Mouse (Mus musculus): Measurements from ENCODE around the gene Pltp. TPM values are rescaled to one million over a fixed set of nuclear protein-coding genes. Genes with fewer than 3 reads are reported as not detected.

Pltp gene
- polyA plus RNA-seq, 1 experiment from 2014 or later, result 83.9 TPM

GRCm38 (mm10) chr2:164827146-164827850 lies 30.2 kb downstream of the Pltp start:
- ATAC-seq, result no peak
- no peaks in the 10 kb centered on the region for H3K9me3 ChIP-seq (replicated peaks; ENCODE audit: control insufficient read depth, low read length, poor library complexity, severe bottlenecking)
- H3K27me3 ChIP-seq (ENCODE audit: control insufficient read depth, insufficient read depth, low read depth, low read length), result no peaks in the 10 kb centered on the region
- H3K9ac ChIP-seq (ENCODE audit: low read depth, low read length), result no peak overlapping the region
- H3K36me3 ChIP-seq (ENCODE audit: control insufficient read depth, insufficient read depth, low read length), result peaks cover 23% of the 10 kb centered on the region
- WGBS, result 94% methylated on average over 16 of the region's 16 CpGs
- no peak overlapping the region for H3K27ac ChIP-seq (ENCODE audit: low read length)
- H3K4me1 ChIP-seq (ENCODE audit: control insufficient read depth, insufficient read depth, low read length), result peaks cover 10% of the 10 kb centered on the region
- no peak overlapping the region for H3K4me2 ChIP-seq (ENCODE audit: low read length)
- no peak overlapping the region for H3K4me3 ChIP-seq (ENCODE audit: low read depth, low read length)

GRCm38 (mm10) chr2:164825521-164825920 lies 32.0 kb downstream of the Pltp start:
- Histone ChIP-seq H3K36me3 (ENCODE audit: control insufficient read depth, insufficient read depth, low read length) (peaks cover 32% of the 10 kb centered on the region), H3K9me3 (replicated peaks; ENCODE audit: control insufficient read depth, low read length, poor library complexity, severe bottlenecking) (no peaks in the 10 kb centered on the region), H3K4me3 (ENCODE audit: low read depth, low read length) (no peak overlapping the region), H3K27ac (ENCODE audit: low read length) (no peak overlapping the region), H3K4me1 (ENCODE audit: control insufficient read depth, insufficient read depth, low read length) (peaks cover 14% of the 10 kb centered on the region), H3K4me2 (ENCODE audit: low read length) (no peak overlapping the region), H3K27me3 (ENCODE audit: control insufficient read depth, insufficient read depth, low read depth, low read length) (no peaks in the 10 kb centered on the region), H3K9ac (ENCODE audit: low read depth, low read length) (no peak overlapping the region)
- no peak for ATAC-seq
- WGBS, result 94% methylated on average over 17 of the region's 17 CpGs

GRCm38 (mm10) chr2:164823969-164824368 lies 33.5 kb downstream of the Pltp start:
- Histone ChIP-seq H3K9me3 (replicated peaks; ENCODE audit: control insufficient read depth, low read length, poor library complexity, severe bottlenecking) (no peaks in the 10 kb centered on the region), H3K4me3 (ENCODE audit: low read depth, low read length) (no peak overlapping the region), H3K4me1 (ENCODE audit: control insufficient read depth, insufficient read depth, low read length) (peaks cover 14% of the 10 kb centered on the region), H3K27me3 (ENCODE audit: control insufficient read depth, insufficient read depth, low read depth, low read length) (no peaks in the 10 kb centered on the region), H3K4me2 (ENCODE audit: low read length) (peak overlapping the region; percentile 61; the same call in 1 of the 2 replicates), H3K36me3 (ENCODE audit: control insufficient read depth, insufficient read depth, low read length) (peaks cover 32% of the 10 kb centered on the region), H3K9ac (ENCODE audit: low read depth, low read length) (no peak overlapping the region; the same call in 1 of the 2 replicates), H3K27ac (ENCODE audit: low read length) (no peak overlapping the region)
- no peak for ATAC-seq
- 90% methylated on average over 4 of the region's 4 CpGs for WGBS

GRCm38 (mm10) chr2:164823181-164823585 lies 34.3 kb downstream of the Pltp start:
- H3K27ac ChIP-seq (ENCODE audit: low read length), result peak overlapping the region; percentile 95
- peaks cover 32% of the 10 kb centered on the region for H3K36me3 ChIP-seq (ENCODE audit: control insufficient read depth, insufficient read depth, low read length)
- H3K27me3 ChIP-seq (ENCODE audit: control insufficient read depth, insufficient read depth, low read depth, low read length), result no peaks in the 10 kb centered on the region
- 1% methylated on average over 10 of the region's 10 CpGs for WGBS
- H3K4me1 ChIP-seq (ENCODE audit: control insufficient read depth, insufficient read depth, low read length), result peaks cover 14% of the 10 kb centered on the region
- H3K4me3 ChIP-seq (ENCODE audit: low read depth, low read length), result peak overlapping the region; percentile 69
- H3K9ac ChIP-seq (ENCODE audit: low read depth, low read length), result peak overlapping the region; percentile 87
- ATAC-seq, result peak; percentile 83
- no peaks in the 10 kb centered on the region for H3K9me3 ChIP-seq (replicated peaks; ENCODE audit: control insufficient read depth, low read length, poor library complexity, severe bottlenecking)
- peak overlapping the region; percentile 61 for H3K4me2 ChIP-seq (ENCODE audit: low read length)

GRCm38 (mm10) chr2:164822636-164823165 lies 34.8 kb downstream of the Pltp start, which contains the start of gene Zswim1:
Gene Zswim1, plus strand, starts transcription at chr2:164822686.
- H3K27me3 ChIP-seq (ENCODE audit: control insufficient read depth, insufficient read depth, low read depth, low read length), result no peaks in the 10 kb centered on the region
- peaks cover 14% of the 10 kb centered on the region for H3K4me1 ChIP-seq (ENCODE audit: control insufficient read depth, insufficient read depth, low read length)
- H3K4me3 ChIP-seq (ENCODE audit: low read depth, low read length), result peak within 1 kb of the TSS; percentile 69
- peak within 1 kb of the TSS; percentile 95 for H3K27ac ChIP-seq (ENCODE audit: low read length)
- H3K36me3 ChIP-seq (ENCODE audit: control insufficient read depth, insufficient read depth, low read length), result peaks cover 30% of the 10 kb centered on the region
- peak within 1 kb of the TSS; percentile 61 for H3K4me2 ChIP-seq (ENCODE audit: low read length)
- peak; percentile 99 for ATAC-seq
- H3K9me3 ChIP-seq (replicated peaks; ENCODE audit: control insufficient read depth, low read length, poor library complexity, severe bottlenecking), result no peaks in the 10 kb centered on the region
- peak within 1 kb of the TSS; percentile 87 for H3K9ac ChIP-seq (ENCODE audit: low read depth, low read length)
- 1% methylated on average over 32 of the region's 32 CpGs for WGBS

GRCm38 (mm10) chr2:164821060-164821459 lies 36.5 kb downstream of the Pltp start:
- H3K27me3 ChIP-seq (ENCODE audit: control insufficient read depth, insufficient read depth, low read depth, low read length), result no peaks in the 10 kb centered on the region
- ATAC-seq, result no peak
- H3K36me3 ChIP-seq (ENCODE audit: control insufficient read depth, insufficient read depth, low read length), result peaks cover 23% of the 10 kb centered on the region
- H3K9ac ChIP-seq (ENCODE audit: low read depth, low read length), result no peak overlapping the region
- H3K4me1 ChIP-seq (ENCODE audit: control insufficient read depth, insufficient read depth, low read length), result peaks cover 14% of the 10 kb centered on the region
- no peak overlapping the region for H3K27ac ChIP-seq (ENCODE audit: low read length)
- no peaks in the 10 kb centered on the region for H3K9me3 ChIP-seq (replicated peaks; ENCODE audit: control insufficient read depth, low read length, poor library complexity, severe bottlenecking)
- 83% methylated on average over 6 of the region's 6 CpGs for WGBS
- no peak overlapping the region for H3K4me3 ChIP-seq (ENCODE audit: low read depth, low read length)
- no peak overlapping the region for H3K4me2 ChIP-seq (ENCODE audit: low read length)

GRCm38 (mm10) chr2:164817703-164818102 lies 39.8 kb downstream of the Pltp start:
- no peak overlapping the region for H3K9ac ChIP-seq (ENCODE audit: low read depth, low read length)
- H3K36me3 ChIP-seq (ENCODE audit: control insufficient read depth, insufficient read depth, low read length), result peaks cover 10% of the 10 kb centered on the region
- no peak overlapping the region for H3K4me3 ChIP-seq (ENCODE audit: low read depth, low read length)
- H3K27me3 ChIP-seq (ENCODE audit: control insufficient read depth, insufficient read depth, low read depth, low read length), result no peaks in the 10 kb centered on the region
- H3K4me1 ChIP-seq (ENCODE audit: control insufficient read depth, insufficient read depth, low read length), result peaks cover 6% of the 10 kb centered on the region
- 91% methylated on average over 5 of the region's 5 CpGs for WGBS
- no peak for ATAC-seq
- H3K9me3 ChIP-seq (replicated peaks; ENCODE audit: control insufficient read depth, low read length, poor library complexity, severe bottlenecking), result no peaks in the 10 kb centered on the region
- H3K4me2 ChIP-seq (ENCODE audit: low read length), result no peak overlapping the region
- no peak overlapping the region for H3K27ac ChIP-seq (ENCODE audit: low read length)

GRCm38 (mm10) chr2:164817206-164817605 lies 40.3 kb downstream of the Pltp start:
- 89% methylated on average over 6 of the region's 6 CpGs for WGBS
- H3K9ac ChIP-seq (ENCODE audit: low read depth, low read length), result no peak overlapping the region
- no peak overlapping the region for H3K4me3 ChIP-seq (ENCODE audit: low read depth, low read length)
- H3K9me3 ChIP-seq (replicated peaks; ENCODE audit: control insufficient read depth, low read length, poor library complexity, severe bottlenecking), result no peaks in the 10 kb centered on the region
- ATAC-seq, result no peak
- no peaks in the 10 kb centered on the region for H3K27me3 ChIP-seq (ENCODE audit: control insufficient read depth, insufficient read depth, low read depth, low read length)
- H3K27ac ChIP-seq (ENCODE audit: low read length), result no peak overlapping the region
- peaks cover 10% of the 10 kb centered on the region for H3K36me3 ChIP-seq (ENCODE audit: control insufficient read depth, insufficient read depth, low read length)
- H3K4me2 ChIP-seq (ENCODE audit: low read length), result no peak overlapping the region
- H3K4me1 ChIP-seq (ENCODE audit: control insufficient read depth, insufficient read depth, low read length), result peaks cover 4% of the 10 kb centered on the region

GRCm38 (mm10) chr2:164815821-164816220 lies 41.7 kb downstream of the Pltp start:
- Histone ChIP-seq H3K4me1 (ENCODE audit: control insufficient read depth, insufficient read depth, low read length) (no peaks in the 10 kb centered on the region), H3K9ac (ENCODE audit: low read depth, low read length) (no peak overlapping the region), H3K4me3 (ENCODE audit: low read depth, low read length) (no peak overlapping the region), H3K4me2 (ENCODE audit: low read length) (no peak overlapping the region), H3K9me3 (replicated peaks; ENCODE audit: control insufficient read depth, low read length, poor library complexity, severe bottlenecking) (no peaks in the 10 kb centered on the region), H3K36me3 (ENCODE audit: control insufficient read depth, insufficient read depth, low read length) (peaks cover 4% of the 10 kb centered on the region; the same call in 1 of the 2 replicates), H3K27ac (ENCODE audit: low read length) (no peak overlapping the region), H3K27me3 (ENCODE audit: control insufficient read depth, insufficient read depth, low read depth, low read length) (no peaks in the 10 kb centered on the region)
- ATAC-seq, result no peak
- WGBS, result 92% methylated on average over 8 of the region's 8 CpGs
